Mouse (Mus musculus) CD8-positive naive resting alpha-beta T cell, adult 2 months (primary cell): ENCODE results near the gene Vsx2.

Source experiments
- DNase-seq, 2 experiments: peaks; one replicate each; pipeline ENCODE4 v3.0.0; 2022; ENCODE audit warnings: low read depth in 2 of 2, low spot score in 2 of 2

The Vsx2 gene

DNA sequence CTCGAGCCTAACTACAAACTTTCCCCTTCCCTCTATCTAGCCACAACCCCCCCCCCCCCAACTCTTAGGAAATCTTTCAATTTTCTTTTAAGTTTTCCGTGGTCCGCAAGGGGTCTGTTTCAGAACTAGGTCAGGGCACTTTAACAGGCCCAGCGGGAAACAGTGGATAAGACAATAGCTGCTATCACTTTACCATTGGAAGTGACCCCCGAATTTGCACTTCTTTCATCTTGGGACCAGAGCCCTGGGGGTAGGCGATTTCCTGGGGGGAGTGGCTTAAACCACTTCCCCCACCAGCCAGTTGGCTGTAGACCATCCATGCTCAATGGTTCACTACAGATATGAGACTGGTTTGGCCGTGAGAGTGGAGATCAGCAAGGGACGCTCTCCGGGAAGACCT is 71.1 kb downstream of the Vsx2 start, which contains the start of gene Vrtn:
Gene Vrtn, plus strand, starts transcription at position 366 of the 400 bp plus-strand sequence.
- no peak for DNase-seq
